In genomic region chr1:166126290-166126689, GRCm38 (mm10) we compare ENCODE assay signal across 39 mouse cellular contexts. TPM values are rescaled to one million over a fixed set of nuclear protein-coding genes. Genes with fewer than 3 reads are reported as not detected.
DNase-seq lines count a peak whose midpoint lies in the region; ATAC-seq and TF ChIP-seq lines count a peak whose summit lies in the region.
"Had no signal": no experiment of that assay in that cellular context is flagged by ENCODE, and none has a peak within 500 bp of the region (broad histone marks: within the 10 kb centered on the region; RNA-seq: fewer than 3 reads in every experiment).

No protein-coding gene starts in this region.

- H3K27me3 ChIP-seq in heart, embryonic 10.5 days (ENCODE audit: insufficient read depth, poor library complexity, severe bottlenecking), result no peaks in the 10 kb centered on the region
- H3K27me3 ChIP-seq in heart, embryonic 15.5 days, result no peaks in the 10 kb centered on the region
- no peaks in the 10 kb centered on the region for H3K27me3 ChIP-seq in heart, adult 2 months (ENCODE audit: control insufficient read depth, insufficient read depth, low read length)
- H3K27me3 ChIP-seq in ES-Bruce4 (ENCODE audit: control insufficient read depth, insufficient read depth, low read length, poor library complexity, severe bottlenecking), result no peaks in the 10 kb centered on the region
- no peaks in the 10 kb centered on the region for H3K27me3 ChIP-seq in embryonic facial prominence, embryonic 10.5 days (replicated peaks; ENCODE audit: low read depth, poor library complexity, severe bottlenecking)
- H3K27me3 ChIP-seq: embryonic facial prominence, embryonic 13.5 days; forebrain, embryonic 12.5 days; hindbrain, embryonic 12.5 days; intestine, embryonic 15.5 days; liver, embryonic 12.5 days; midbrain, embryonic 15.5 days had no signal

- TF ChIP-seq EP300 in heart, adult 2 months (IDR thresholded peaks at IDR 0.05; ENCODE audit: insufficient read depth, low read depth, low read length), result no peak
- TF ChIP-seq EP300 in ES-Bruce4 (IDR thresholded peaks at IDR 0.05; ENCODE audit: insufficient read depth, low read depth, low read length), result no peak

- H3K79me2 ChIP-seq in heart, adult 2 months (replicated peaks; ENCODE audit: control insufficient read depth, insufficient read depth, low read length), result no peaks in the 10 kb centered on the region

- no peak for ATAC-seq in heart, embryonic 15.5 days (replicated peaks; ENCODE audit: insufficient number of reproducible peaks, insufficient read depth, low FRiP score, low read depth)
- ATAC-seq: hindbrain, postnatal 0 days; intestine, embryonic 15.5 days; liver, embryonic 12.5 days; liver, postnatal 0 days; midbrain, embryonic 15.5 days had no signal

- H3K4me1 ChIP-seq in heart, embryonic 10.5 days, result peaks cover 60% of the 10 kb centered on the region
- H3K4me1 ChIP-seq in heart, embryonic 15.5 days (replicated peaks), result peaks cover 47% of the 10 kb centered on the region
- peaks cover 5% of the 10 kb centered on the region; the same call in 1 of the 2 replicates for H3K4me1 ChIP-seq in heart, adult 2 months (ENCODE audit: control insufficient read depth, insufficient read depth, low read length)
- no peaks in the 10 kb centered on the region for H3K4me1 ChIP-seq in ES-Bruce4 (ENCODE audit: control insufficient read depth, insufficient read depth, low read length)
- H3K4me1 ChIP-seq in embryonic facial prominence, embryonic 10.5 days, result peaks cover 28% of the 10 kb centered on the region
- H3K4me1 ChIP-seq: forebrain, embryonic 12.5 days; midbrain, embryonic 15.5 days had no signal

- no peak for TF ChIP-seq CTCF in heart, adult 2 months (IDR thresholded peaks at IDR 0.05)
- TF ChIP-seq CTCF in ES-Bruce4 (IDR thresholded peaks at IDR 0.05; ENCODE audit: low read depth, low read length), result no peak

- TF ChIP-seq POLR2A in heart, adult 2 months (IDR thresholded peaks at IDR 0.05; ENCODE audit: insufficient read depth, low read depth, low read length), result no peak
- no peak for TF ChIP-seq POLR2A in ES-Bruce4 (IDR thresholded peaks at IDR 0.05; ENCODE audit: insufficient read depth, low read length)

- no peaks in the 10 kb centered on the region for H3K9me3 ChIP-seq in heart, embryonic 10.5 days
- no peaks in the 10 kb centered on the region for H3K9me3 ChIP-seq in heart, embryonic 15.5 days (replicated peaks)
- peaks cover 16% of the 10 kb centered on the region for H3K9me3 ChIP-seq in ES-Bruce4 (replicated peaks; ENCODE audit: control insufficient read depth, insufficient read depth, low read length, poor library complexity, severe bottlenecking)
- H3K9me3 ChIP-seq in embryonic facial prominence, embryonic 10.5 days, result no peaks in the 10 kb centered on the region
- H3K9me3 ChIP-seq: embryonic facial prominence, embryonic 13.5 days; forebrain, embryonic 12.5 days; G1E; hindbrain, embryonic 12.5 days; intestine, embryonic 15.5 days; liver, embryonic 12.5 days; midbrain, embryonic 15.5 days had no signal

- peak overlapping the region; percentile 92 for H3K27ac ChIP-seq in heart, embryonic 10.5 days
- peak overlapping the region; percentile 95 for H3K27ac ChIP-seq in heart, embryonic 15.5 days
- H3K27ac ChIP-seq in heart, adult 2 months, result no peak overlapping the region; the same call in 1 of the 2 replicates
- H3K27ac ChIP-seq in ES-Bruce4 (ENCODE audit: insufficient read depth, low read length), result peak overlapping the region; percentile 98
- H3K27ac ChIP-seq in embryonic facial prominence, embryonic 10.5 days (replicated peaks), result 0 out of 2 replicates have a peak overlapping the region, but pooled peaks have one; percentile 22
- H3K27ac ChIP-seq: embryonic facial prominence, embryonic 13.5 days; forebrain, embryonic 12.5 days; hindbrain, embryonic 12.5 days; hindbrain, postnatal 0 days; intestine, embryonic 15.5 days; layer of hippocampus, adult 2 months; liver, embryonic 12.5 days; macrophage; midbrain, embryonic 15.5 days; stomach, postnatal 0 days had no signal

- H3K4me3 ChIP-seq in heart, embryonic 10.5 days, result peak overlapping the region; percentile 59
- peak overlapping the region; percentile 56 for H3K4me3 ChIP-seq in heart, embryonic 15.5 days
- H3K4me3 ChIP-seq in heart, adult 2 months, result no peak overlapping the region
- H3K4me3 ChIP-seq in ES-Bruce4 (ENCODE audit: low read depth, low read length), result 0 out of 2 replicates have a peak overlapping the region, but pooled peaks have one; percentile 6
- no peak overlapping the region for H3K4me3 ChIP-seq in embryonic facial prominence, embryonic 10.5 days
- H3K4me3 ChIP-seq: erythroblast, embryonic 14.5 days; forebrain, embryonic 12.5 days; hindbrain, embryonic 12.5 days; intestine, embryonic 15.5 days; layer of hippocampus, adult 2 months; liver, embryonic 12.5 days; midbrain, embryonic 15.5 days had no signal

- H3K4me2 ChIP-seq in heart, embryonic 15.5 days, result peak overlapping the region; percentile 63
- H3K4me2 ChIP-seq: forebrain, embryonic 12.5 days; liver, embryonic 12.5 days; midbrain, embryonic 15.5 days had no signal

- intact Hi-C loops in heart, adult 2 months (cut with DNase I), result no loop called here

- H3K9ac ChIP-seq in heart, embryonic 15.5 days, result 0 out of 2 replicates have a peak overlapping the region, but pooled peaks have one; percentile 70
- H3K9ac ChIP-seq in heart, adult 2 months (ENCODE audit: low read depth, low read length), result no peak overlapping the region
- H3K9ac ChIP-seq in ES-Bruce4 (ENCODE audit: low read depth, poor library complexity, severe bottlenecking), result peak overlapping the region; percentile 81
- H3K9ac ChIP-seq: embryonic facial prominence, embryonic 13.5 days; forebrain, embryonic 12.5 days; hindbrain, embryonic 12.5 days; intestine, embryonic 15.5 days; liver, embryonic 12.5 days; liver, postnatal 0 days; midbrain, embryonic 15.5 days had no signal

- peaks cover 36% of the 10 kb centered on the region for H3K36me3 ChIP-seq in heart, embryonic 10.5 days
- peaks cover 12% of the 10 kb centered on the region for H3K36me3 ChIP-seq in heart, embryonic 15.5 days
- H3K36me3 ChIP-seq in heart, adult 2 months (ENCODE audit: control insufficient read depth, insufficient read depth, low read length), result peaks cover 3% of the 10 kb centered on the region
- peaks cover 5% of the 10 kb centered on the region; the same call in 1 of the 2 replicates for H3K36me3 ChIP-seq in ES-Bruce4 (ENCODE audit: control insufficient read depth, insufficient read depth, low read length, poor library complexity, severe bottlenecking)
- H3K36me3 ChIP-seq in embryonic facial prominence, embryonic 10.5 days (replicated peaks), result no peaks in the 10 kb centered on the region
- H3K36me3 ChIP-seq: embryonic facial prominence, embryonic 13.5 days; forebrain, embryonic 12.5 days; G1E; hindbrain, embryonic 12.5 days; intestine, embryonic 15.5 days; liver, embryonic 12.5 days; midbrain, embryonic 15.5 days had no signal

- no peak for DNase-seq in heart, embryonic 10.5 days (ENCODE audit: low spot score)
- no peak for DNase-seq in heart, adult 11 months
- DNase-seq in heart, adult 2 months, result no peak
- DNase-seq in embryonic facial prominence, embryonic 10.5 days (ENCODE audit: low spot score), result no peak
- DNase-seq in embryo, embryonic 10.5 days (ENCODE audit: low spot score), result no peak
- DNase-seq in ovary, adult 18-20 months (ENCODE audit: low spot score), result no peak
- DNase-seq: adrenal gland, postnatal 10 days; cerebellum, adult 11 months; cerebellum, adult 9-10 months; cerebellum, postnatal 36 days; embryo, embryonic 11 days; kidney, adult 2 months; kidney, postnatal 36 days; left cerebral cortex, postnatal 4 days; liver, postnatal 0 days; lung, postnatal 10 days; right cerebral cortex, postnatal 4 days; thymus, adult 18-20 months; thymus, postnatal 25 days had no signal

- 71% methylated on average over 6 of the region's 6 CpGs for WGBS in heart, embryonic 10.5 days
- 72% methylated on average over 6 of the region's 6 CpGs for WGBS in heart, embryonic 15.5 days
- 80% methylated on average over 6 of the region's 6 CpGs for WGBS in heart, adult 2 months
- WGBS in embryonic facial prominence, embryonic 10.5 days, result 89% methylated on average over 6 of the region's 6 CpGs

RNA-seq across cellular contexts. Expression of gene Dusp27, which starts 1.4 kb away (rescaled TPM):
- 38.2 and 64.9 TPM in 2 replicates for polyA plus RNA-seq in heart, embryonic 10.5 days (2016; fragmentation: Nextera tagmentation; extraction: Ambion mirVana)
- polyA plus RNA-seq in heart, embryonic 15.5 days (2015; fragmentation: Nextera tagmentation; extraction: Ambion mirVana), result 40.2 and 44.9 TPM in 2 replicates
- 10 to 100 TPM; 37.3 to 42.1 TPM for total RNA-seq in heart, adult 2 months (2021)
- polyA plus RNA-seq in heart, adult 2 months (2012; rRNA removed), result 9.4 and 12.8 TPM in 2 replicates
- polyA plus RNA-seq in ES-Bruce4 (2011; ENCODE audit: insufficient read depth, insufficient read length, low read depth, missing spikeins), result 3.9 and 5.8 TPM in 2 replicates
- polyA plus RNA-seq in embryonic facial prominence, embryonic 10.5 days (2016; fragmentation: Nextera tagmentation; extraction: Ambion mirVana), result 1.8 and 2.5 TPM in 2 replicates
- total RNA-seq: layer of hippocampus, adult 2 months; megakaryocyte-erythroid progenitor cell, adult 5-6 weeks; neutrophil, adult 5-6 weeks had no signal
- polyA plus RNA-seq: erythroblast, embryonic 14.5 days; G1E had no signal

RNA-seq across cellular contexts. Expression of gene Gpa33, which starts 3.7 kb away (rescaled TPM):
- 0.15 and 0.20 TPM in 2 replicates for polyA plus RNA-seq in heart, embryonic 10.5 days (2016; fragmentation: Nextera tagmentation; extraction: Ambion mirVana)
- 0.06 TPM in 1 of 2 replicates, not detected in the other for polyA plus RNA-seq in heart, embryonic 15.5 days (2015; fragmentation: Nextera tagmentation; extraction: Ambion mirVana)
- total RNA-seq in heart, adult 2 months (2021), result not detected
- not detected in 2 replicates for polyA plus RNA-seq in heart, adult 2 months (2012; rRNA removed)
- polyA plus RNA-seq in ES-Bruce4 (2011; ENCODE audit: insufficient read depth, insufficient read length, low read depth, missing spikeins), result 49.6 and 55.9 TPM in 2 replicates
- polyA plus RNA-seq in embryonic facial prominence, embryonic 10.5 days (2016; fragmentation: Nextera tagmentation; extraction: Ambion mirVana), result 0.11 and 0.15 TPM in 2 replicates
- total RNA-seq: gastrocnemius, postnatal 14 days; heart, adult 18-20 months; hindbrain, postnatal 0 days; layer of hippocampus, adult 2 months; layer of hippocampus, postnatal 25 days; left cerebral cortex, postnatal 4 days; megakaryocyte-erythroid progenitor cell, adult 5-6 weeks; neutrophil, adult 5-6 weeks had no signal
- polyA plus RNA-seq: erythroblast, embryonic 14.5 days; forebrain, embryonic 12.5 days; G1E; liver, embryonic 12.5 days; liver, postnatal 0 days; macrophage; midbrain, embryonic 15.5 days; spleen, adult 2 months had no signal

Comparison
In these comparisons a context has a peak if more than half of its experiments do, and no peak if none do; other contexts are left out.
1. H3K4me3 ChIP-seq: peak in heart, embryonic 10.5 days (single experiment), heart, embryonic 15.5 days (single experiment) and ES-Bruce4 (single experiment); none in heart, adult 2 months (single experiment) and embryonic facial prominence, embryonic 10.5 days (single experiment).
2. RNA of gene Gpa33, which starts 3.7 kb away (polyA plus RNA-seq): 49.6 to 55.9 TPM in ES-Bruce4; 0.15 to 0.20 TPM in heart, embryonic 10.5 days, 0.11 to 0.15 TPM in embryonic facial prominence, embryonic 10.5 days, 0.06 TPM in heart, embryonic 15.5 days and not detected in heart, adult 2 months; every median in the first group is over 10 times any median in the second.